Mouse (Mus musculus): ENCODE measurements around the gene Magi1. TPM values are rescaled to one million over a fixed set of nuclear protein-coding genes. Genes with fewer than 3 reads are reported as not detected.

Magi1 gene
- total and polyA plus RNA-seq, 3 experiments, result 4.1 to 16.5 (median 14.0) TPM

DNA sequence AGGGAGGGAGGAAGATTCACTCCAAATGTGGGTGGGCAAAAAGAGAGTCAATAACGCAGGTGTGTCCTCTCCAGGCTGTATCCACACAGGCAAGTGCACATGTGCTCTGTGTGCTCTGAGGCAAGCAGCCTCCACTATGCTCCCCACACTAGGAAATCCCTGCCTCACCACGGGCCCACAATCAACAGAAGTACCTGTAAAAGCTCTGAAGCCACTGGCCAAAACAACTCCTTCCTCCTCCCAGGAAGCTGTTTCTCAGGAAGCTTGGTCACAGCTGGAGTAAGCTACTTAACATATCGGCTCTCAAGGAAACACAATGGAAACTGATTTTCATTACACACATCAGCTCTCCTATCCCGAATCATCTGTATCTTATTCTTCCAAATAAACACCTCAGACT is 107.0 kb downstream of the Magi1 start:
- H3K27me3 ChIP-seq (ENCODE audit: control insufficient read depth, insufficient read depth, low read length), result no peaks in the 10 kb centered on the region
- no peak overlapping the region for H3K4me3 ChIP-seq
- H3K79me2 ChIP-seq (replicated peaks; ENCODE audit: control insufficient read depth, insufficient read depth, low read length), result peaks cover 10% of the 10 kb centered on the region; the same call in 1 of the 2 replicates
- TF ChIP-seq EP300 (IDR thresholded peaks at IDR 0.05; ENCODE audit: insufficient read depth, low read depth, low read length) (0 out of 2 replicates have a peak, but pooled peaks have one; percentile 7), POLR2A (IDR thresholded peaks at IDR 0.05; ENCODE audit: insufficient read depth, low read depth, low read length) (no peak), CTCF (IDR thresholded peaks at IDR 0.05) (no peak)
- DNase-seq, result peak in 1 of 2 experiments; percentile 38
- peaks cover 19% of the 10 kb centered on the region for H3K4me1 ChIP-seq (ENCODE audit: control insufficient read depth, insufficient read depth, low read length)
- H3K9ac ChIP-seq (ENCODE audit: low read depth, low read length), result no peak overlapping the region
- peaks cover 2% of the 10 kb centered on the region for H3K36me3 ChIP-seq (ENCODE audit: control insufficient read depth, insufficient read depth, low read length)
- WGBS, result 35% methylated on average over 4 of the region's 4 CpGs
- peak overlapping the region; percentile 36 for H3K27ac ChIP-seq
- intact Hi-C loops (cut with DNase I), result no loop called here

DNA sequence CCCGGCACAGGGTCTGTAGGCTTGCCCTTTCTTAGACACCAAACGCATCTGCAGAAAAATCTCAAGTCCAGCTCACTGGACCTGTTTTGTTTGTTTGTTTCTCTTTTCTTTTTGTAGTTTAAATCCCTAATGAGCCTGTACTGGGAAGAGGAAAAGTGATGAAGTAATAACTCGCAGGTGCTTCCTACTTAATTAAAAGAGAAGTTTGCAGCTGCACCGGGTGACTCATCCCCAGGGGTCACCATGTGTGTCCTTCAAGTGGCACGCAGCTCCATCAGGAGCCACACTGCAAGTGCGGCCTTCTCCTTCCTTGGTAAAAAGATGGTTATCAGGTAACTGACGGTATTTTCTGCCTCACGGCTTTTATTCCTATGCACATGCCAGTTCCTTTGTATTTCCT is 112.5 kb downstream of the Magi1 start:
- DNase-seq, result peak in 1 of 2 experiments; percentile 46
- intact Hi-C loops (cut with DNase I), result no loop called here
- 40% methylated on average over 8 of the region's 8 CpGs for WGBS
- H3K27me3 ChIP-seq (ENCODE audit: control insufficient read depth, insufficient read depth, low read length), result no peaks in the 10 kb centered on the region
- no peak overlapping the region for H3K4me3 ChIP-seq
- peaks cover 13% of the 10 kb centered on the region for H3K4me1 ChIP-seq (ENCODE audit: control insufficient read depth, insufficient read depth, low read length)
- H3K79me2 ChIP-seq (replicated peaks; ENCODE audit: control insufficient read depth, insufficient read depth, low read length), result peaks cover 6% of the 10 kb centered on the region; the same call in 1 of the 2 replicates
- TF ChIP-seq POLR2A (IDR thresholded peaks at IDR 0.05; ENCODE audit: insufficient read depth, low read depth, low read length) (no peak), EP300 (IDR thresholded peaks at IDR 0.05; ENCODE audit: insufficient read depth, low read depth, low read length) (0 out of 2 replicates have a peak, but pooled peaks have one; percentile 56)
- peak overlapping the region; percentile 16; the same call in 1 of the 2 replicates for H3K9ac ChIP-seq (ENCODE audit: low read depth, low read length)
- no peaks in the 10 kb centered on the region; the same call in 1 of the 2 replicates for H3K36me3 ChIP-seq (ENCODE audit: control insufficient read depth, insufficient read depth, low read length)
- H3K27ac ChIP-seq, result peak overlapping the region; percentile 47

DNA sequence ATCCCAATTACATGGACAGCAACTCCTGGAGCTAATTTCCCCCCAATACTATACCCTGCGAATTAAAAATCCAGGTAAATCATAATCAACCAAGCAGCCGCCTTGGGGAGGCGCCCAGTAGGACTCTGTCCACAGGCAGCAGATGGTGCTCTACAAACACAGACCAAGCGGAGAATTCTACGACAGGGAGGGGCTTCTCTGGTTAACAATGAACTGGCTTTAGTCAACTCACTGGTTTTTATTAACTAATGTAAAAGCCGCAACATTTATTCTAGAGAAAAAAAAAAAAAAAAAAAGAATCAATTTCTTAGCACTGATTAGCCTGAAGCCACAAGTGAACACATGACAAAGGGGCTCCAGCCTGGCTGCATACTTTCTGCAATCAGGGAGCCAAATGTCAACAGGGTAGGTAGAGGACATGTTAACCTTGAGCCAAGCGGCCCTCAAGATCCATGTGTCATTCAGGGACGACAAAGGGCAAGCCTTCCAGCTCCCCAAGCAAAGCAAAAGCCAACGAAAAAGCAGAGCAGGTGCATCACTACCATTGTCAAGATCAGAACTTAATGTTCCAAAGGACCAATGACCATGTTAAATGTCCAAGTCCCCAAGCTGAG is 114.0 kb downstream of the Magi1 start:
- H3K36me3 ChIP-seq (ENCODE audit: control insufficient read depth, insufficient read depth, low read length), result no peaks in the 10 kb centered on the region; the same call in 1 of the 2 replicates
- peaks cover 5% of the 10 kb centered on the region for H3K79me2 ChIP-seq (replicated peaks; ENCODE audit: control insufficient read depth, insufficient read depth, low read length)
- no peak for DNase-seq
- H3K27me3 ChIP-seq (ENCODE audit: control insufficient read depth, insufficient read depth, low read length), result no peaks in the 10 kb centered on the region
- H3K9ac ChIP-seq (ENCODE audit: low read depth, low read length), result no peak overlapping the region
- TF ChIP-seq POLR2A (IDR thresholded peaks at IDR 0.05; ENCODE audit: insufficient read depth, low read depth, low read length) (no peak), EP300 (IDR thresholded peaks at IDR 0.05; ENCODE audit: insufficient read depth, low read depth, low read length) (no peak), CTCF (IDR thresholded peaks at IDR 0.05) (peak; percentile 37)
- 74% methylated on average over 9 of the region's 9 CpGs for WGBS
- H3K27ac ChIP-seq, result no peak overlapping the region
- H3K4me1 ChIP-seq (ENCODE audit: control insufficient read depth, insufficient read depth, low read length), result peaks cover 17% of the 10 kb centered on the region
- intact Hi-C loops (cut with DNase I), result loop anchor here (10.0 kb wide), 1 partner anchor 295 kb away; no protein-coding TSS in a partner anchor
- no peak overlapping the region for H3K4me3 ChIP-seq

DNA sequence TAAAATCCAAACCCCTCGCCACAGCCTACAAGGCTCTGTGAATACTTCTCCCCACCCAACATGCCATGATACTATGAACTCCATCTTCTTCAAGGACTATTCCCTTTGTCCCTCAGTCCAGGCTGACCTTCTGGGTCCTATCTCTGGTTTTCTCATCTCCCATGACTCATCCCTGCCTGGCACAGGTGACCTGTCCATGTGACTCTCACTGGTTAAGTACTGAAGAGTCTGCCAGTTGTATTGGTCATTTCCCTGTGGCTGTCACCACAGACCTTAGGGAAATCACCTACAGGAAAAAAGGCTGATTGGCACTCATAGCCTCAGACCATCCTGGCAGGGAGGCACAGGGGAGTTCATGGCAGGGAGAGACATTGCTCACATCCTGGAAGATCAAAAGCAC is 117.8 kb downstream of the Magi1 start:
- Histone ChIP-seq H3K9ac (ENCODE audit: low read depth, low read length) (no peak overlapping the region), H3K36me3 (ENCODE audit: control insufficient read depth, insufficient read depth, low read length) (peaks cover 2% of the 10 kb centered on the region; the same call in 1 of the 2 replicates), H3K27me3 (ENCODE audit: control insufficient read depth, insufficient read depth, low read length) (no peaks in the 10 kb centered on the region), H3K79me2 (replicated peaks; ENCODE audit: control insufficient read depth, insufficient read depth, low read length) (peaks cover 1% of the 10 kb centered on the region; the same call in 1 of the 2 replicates), H3K4me1 (ENCODE audit: control insufficient read depth, insufficient read depth, low read length) (peaks cover 17% of the 10 kb centered on the region), H3K27ac (peak overlapping the region; percentile 11; the same call in 1 of the 2 replicates), H3K4me3 (no peak overlapping the region)
- 78% methylated on average over 1 of the region's 1 CpGs for WGBS
- intact Hi-C loops (cut with DNase I), result loop anchor here (10.0 kb wide), 1 partner anchor 299 kb away; no protein-coding TSS in a partner anchor
- DNase-seq, result peak in 1 of 2 experiments; percentile 38
- TF ChIP-seq EP300 (IDR thresholded peaks at IDR 0.05; ENCODE audit: insufficient read depth, low read depth, low read length), result no peak

DNA sequence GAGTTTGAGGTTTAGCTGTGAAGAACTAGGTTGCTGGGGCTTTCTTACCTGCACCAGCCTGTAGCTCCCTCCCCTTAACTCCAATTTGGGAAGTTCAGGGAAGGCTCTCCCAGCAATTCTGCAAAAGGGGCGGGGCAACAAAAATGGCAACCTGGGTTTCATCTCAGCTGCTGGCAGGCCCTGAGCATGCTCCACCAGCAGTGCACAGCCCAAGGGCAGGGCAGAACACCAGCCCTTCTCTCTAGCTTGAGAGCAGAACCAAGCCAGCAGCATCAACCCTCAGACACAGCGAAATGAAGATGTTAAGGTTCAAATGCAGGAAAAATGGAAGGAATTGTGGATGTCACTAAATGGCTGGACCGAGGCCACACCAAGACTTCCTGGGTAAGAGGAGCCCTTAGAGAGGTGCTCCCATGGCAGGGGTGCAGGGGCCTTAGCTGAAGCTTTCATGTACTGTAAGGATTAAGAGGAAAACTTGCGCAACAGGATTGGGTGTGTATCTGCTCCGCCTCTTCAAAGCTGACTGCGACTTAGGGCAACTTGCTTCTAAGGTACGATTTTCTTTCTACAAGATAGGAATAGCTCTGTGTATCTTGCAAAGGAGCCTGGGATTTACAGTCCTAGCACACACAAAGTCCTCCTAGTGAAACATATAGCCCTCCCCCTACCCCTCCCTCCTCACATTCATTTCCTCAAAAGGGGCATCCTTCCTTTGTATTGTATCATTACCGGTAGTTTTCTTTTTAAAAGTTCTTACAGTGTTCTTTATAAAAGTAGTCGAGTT is 118.8 kb downstream of the Magi1 start:
- intact Hi-C loops (cut with DNase I), result loop anchor here (10.0 kb wide), 1 partner anchor 300 kb away; no protein-coding TSS in a partner anchor
- Histone ChIP-seq H3K4me3 (no peak overlapping the region), H3K36me3 (ENCODE audit: control insufficient read depth, insufficient read depth, low read length) (0 out of 2 replicates have a peak, but pooled peaks cover 2% of the 10 kb centered on the region), H3K4me1 (ENCODE audit: control insufficient read depth, insufficient read depth, low read length) (peaks cover 15% of the 10 kb centered on the region), H3K79me2 (replicated peaks; ENCODE audit: control insufficient read depth, insufficient read depth, low read length) (peaks cover 1% of the 10 kb centered on the region; the same call in 1 of the 2 replicates), H3K27ac (no peak overlapping the region), H3K27me3 (ENCODE audit: control insufficient read depth, insufficient read depth, low read length) (no peaks in the 10 kb centered on the region), H3K9ac (ENCODE audit: low read depth, low read length) (no peak overlapping the region)
- 67% methylated on average over 9 of the region's 9 CpGs for WGBS
- no peak for DNase-seq
- TF ChIP-seq CTCF (IDR thresholded peaks at IDR 0.05) (no peak), POLR2A (IDR thresholded peaks at IDR 0.05; ENCODE audit: insufficient read depth, low read depth, low read length) (no peak), EP300 (IDR thresholded peaks at IDR 0.05; ENCODE audit: insufficient read depth, low read depth, low read length) (no peak)
